Mouse (Mus musculus): ENCODE measurements around the gene Ppp1r27. TPM values are rescaled to one million over a fixed set of nuclear protein-coding genes. Genes with fewer than 3 reads are reported as not detected.

Ppp1r27 gene
- polyA plus RNA-seq (2012; rRNA removed), result not detected in 2 replicates

GRCm38 (mm10) chr11:120550810-120551440 is at the start of gene Ppp1r27:
TSS of gene Ppp1r27 (minus strand) at chr11:120551132.

GRCm38 (mm10) chr11:120598283-120598989 is 47.5 kb upstream of the Ppp1r27 start, which contains the start of the genes Alyref and Anapc11:
TSS of gene Alyref (minus strand) at chr11:120598365.
TSS of gene Anapc11 (plus strand) at chr11:120598421.

GRCm38 (mm10) chr11:120581490-120582267 is 30.7 kb upstream of the Ppp1r27 start, which contains the start of gene Arhgdia:
TSS of gene Arhgdia (minus strand) at chr11:120581624.

GRCm38 (mm10) chr11:120572752-120573584 is 22.0 kb upstream of the Ppp1r27 start, which contains the start of gene P4hb:
TSS of gene P4hb (minus strand) at chr11:120573253.

GRCm38 (mm10) chr11:120549168-120549945 is 1.6 kb downstream of the Ppp1r27 start, which contains the start of gene Mcrip1:
TSS of gene Mcrip1 (minus strand) at chr11:120549727.

GRCm38 (mm10) chr11:120530085-120530964 is 20.6 kb downstream of the Ppp1r27 start, which contains the start of gene Gcgr:
TSS of gene Gcgr (plus strand) at chr11:120530699.

Other genes with a start within 250 kb of the Ppp1r27 start
- gene Actg1, start 202.6 kb downstream of the Ppp1r27 start, polyA plus RNA-seq (2012; rRNA removed), result 247 and 252 TPM in 2 replicates
- gene Fscn2, start 189.6 kb downstream of the Ppp1r27 start, polyA plus RNA-seq (2012; rRNA removed), result not detected in 2 replicates
- 5.6 and 6.2 TPM in 2 replicates for gene Faap100, start 172.4 kb downstream of the Ppp1r27 start, polyA plus RNA-seq (2012; rRNA removed)
- gene Nploc4, start 113.4 kb downstream of the Ppp1r27 start, polyA plus RNA-seq (2012; rRNA removed), result 17.2 and 19.2 TPM in 2 replicates
- gene Tspan10, start 108.5 kb downstream of the Ppp1r27 start, polyA plus RNA-seq (2012; rRNA removed), result not detected in 2 replicates
- 0.20 and 0.23 TPM in 2 replicates for gene Pde6g, start 97.6 kb downstream of the Ppp1r27 start, polyA plus RNA-seq (2012; rRNA removed)
- gene Oxld1, start 93.1 kb downstream of the Ppp1r27 start, polyA plus RNA-seq (2012; rRNA removed), result 10.7 and 12.5 TPM in 2 replicates
- gene Ccdc137, start 93.0 kb downstream of the Ppp1r27 start, polyA plus RNA-seq (2012; rRNA removed), result 10.3 and 12.0 TPM in 2 replicates
- gene Arl16, start 83.5 kb downstream of the Ppp1r27 start, polyA plus RNA-seq (2012; rRNA removed), result 11.1 and 11.7 TPM in 2 replicates
- 72.1 and 77.6 TPM in 2 replicates for gene Mrpl12, start 66.5 kb downstream of the Ppp1r27 start, polyA plus RNA-seq (2012; rRNA removed)
- 30.6 and 30.7 TPM in 2 replicates for gene Slc25a10, start 59.3 kb downstream of the Ppp1r27 start, polyA plus RNA-seq (2012; rRNA removed)
- 49.1 and 58.0 TPM in 2 replicates for gene Gcgr, start 20.4 kb downstream of the Ppp1r27 start, polyA plus RNA-seq (2012; rRNA removed)
- gene Mcrip1, start 1.4 kb downstream of the Ppp1r27 start, polyA plus RNA-seq (2012; rRNA removed), result 41.8 and 45.5 TPM in 2 replicates
- gene P4hb, start 22.1 kb upstream of the Ppp1r27 start, polyA plus RNA-seq (2012; rRNA removed), result 432 and 494 TPM in 2 replicates
- gene Arhgdia, start 30.5 kb upstream of the Ppp1r27 start, polyA plus RNA-seq (2012; rRNA removed), result 142 and 152 TPM in 2 replicates
- gene Alyref, start 47.2 kb upstream of the Ppp1r27 start, polyA plus RNA-seq (2012; rRNA removed), result 49.6 and 60.6 TPM in 2 replicates
- 34.4 and 36.3 TPM in 2 replicates for gene Anapc11, start 47.3 kb upstream of the Ppp1r27 start, polyA plus RNA-seq (2012; rRNA removed)
- gene Npb, start 57.3 kb upstream of the Ppp1r27 start, polyA plus RNA-seq (2012; rRNA removed), result 4.7 TPM in 2 replicates
- gene Pcyt2, start 66.8 kb upstream of the Ppp1r27 start, polyA plus RNA-seq (2012; rRNA removed), result 389 and 419 TPM in 2 replicates
- 30.4 and 32.8 TPM in 2 replicates for gene Sirt7, start 74.1 kb upstream of the Ppp1r27 start, polyA plus RNA-seq (2012; rRNA removed)
- gene Mafg, start 82.5 kb upstream of the Ppp1r27 start, polyA plus RNA-seq (2012; rRNA removed), result 28.0 and 31.0 TPM in 2 replicates
- 6.9 and 7.8 TPM in 2 replicates for gene Pycr1, start 92.6 kb upstream of the Ppp1r27 start, polyA plus RNA-seq (2012; rRNA removed)
- gene Myadml2, start 97.0 kb upstream of the Ppp1r27 start, polyA plus RNA-seq (2012; rRNA removed), result 0.19 and 0.43 TPM in 2 replicates
- 0.25 and 0.26 TPM in 2 replicates for gene Notum, start 110.0 kb upstream of the Ppp1r27 start, polyA plus RNA-seq (2012; rRNA removed)
- 23.8 and 25.4 TPM in 2 replicates for gene Aspscr1, start 121.8 kb upstream of the Ppp1r27 start, polyA plus RNA-seq (2012; rRNA removed)
- 54.1 and 60.7 TPM in 2 replicates for gene Cenpx, start 162.6 kb upstream of the Ppp1r27 start, polyA plus RNA-seq (2012; rRNA removed)
- 7.4 and 8.9 TPM in 2 replicates for gene Lrrc45, start 162.8 kb upstream of the Ppp1r27 start, polyA plus RNA-seq (2012; rRNA removed)
- 1.2 and 1.7 TPM in 2 replicates for gene Rac3, start 170.3 kb upstream of the Ppp1r27 start, polyA plus RNA-seq (2012; rRNA removed)
- gene Dcxr, start 176.1 kb upstream of the Ppp1r27 start, polyA plus RNA-seq (2012; rRNA removed), result 42.2 and 46.5 TPM in 2 replicates
- 0.03 and 0.24 TPM in 2 replicates for gene Cbr2, start 181.0 kb upstream of the Ppp1r27 start, polyA plus RNA-seq (2012; rRNA removed)
- gene Hmga1b, start 211.7 kb upstream of the Ppp1r27 start, polyA plus RNA-seq (2012; rRNA removed), result 1.1 TPM in 2 replicates
- 5.5 and 6.7 TPM in 2 replicates for gene Rfng, start 233.1 kb upstream of the Ppp1r27 start, polyA plus RNA-seq (2012; rRNA removed)
- gene Gps1, start 233.1 kb upstream of the Ppp1r27 start, polyA plus RNA-seq (2012; rRNA removed), result 49.2 and 50.9 TPM in 2 replicates
- 25.6 and 27.9 TPM in 2 replicates for gene Dus1l, start 245.3 kb upstream of the Ppp1r27 start, polyA plus RNA-seq (2012; rRNA removed)

Measured in liver, embryonic 18 days (tissue).